Mouse (Mus musculus): Measurements from ENCODE around the gene Aste1. TPM values are rescaled to one million over a fixed set of nuclear protein-coding genes. Genes with fewer than 3 reads are reported as not detected.

Aste1 gene
- total RNA-seq, 2 experiments from 2014 or later: 2.6 to 2.8 TPM

Other genes with a start within 250 kb of the Aste1 start
- gene Nek11, start 132 bp downstream of the Aste1 start, total RNA-seq (2021): under 1 TPM in 1 of 2 experiments, not detected in 1; 0.24 TPM
- 10 to 100 TPM; 28.5 to 29.0 TPM for gene Atp2c1, start 131.9 kb downstream of the Aste1 start, total RNA-seq (2021)
- 10 to 100 TPM; 10.9 to 11.6 TPM for gene Pik3r4, start 247.6 kb downstream of the Aste1 start, total RNA-seq (2021)